Mouse (Mus musculus): ENCODE data around the gene Wasf2.

DNA sequence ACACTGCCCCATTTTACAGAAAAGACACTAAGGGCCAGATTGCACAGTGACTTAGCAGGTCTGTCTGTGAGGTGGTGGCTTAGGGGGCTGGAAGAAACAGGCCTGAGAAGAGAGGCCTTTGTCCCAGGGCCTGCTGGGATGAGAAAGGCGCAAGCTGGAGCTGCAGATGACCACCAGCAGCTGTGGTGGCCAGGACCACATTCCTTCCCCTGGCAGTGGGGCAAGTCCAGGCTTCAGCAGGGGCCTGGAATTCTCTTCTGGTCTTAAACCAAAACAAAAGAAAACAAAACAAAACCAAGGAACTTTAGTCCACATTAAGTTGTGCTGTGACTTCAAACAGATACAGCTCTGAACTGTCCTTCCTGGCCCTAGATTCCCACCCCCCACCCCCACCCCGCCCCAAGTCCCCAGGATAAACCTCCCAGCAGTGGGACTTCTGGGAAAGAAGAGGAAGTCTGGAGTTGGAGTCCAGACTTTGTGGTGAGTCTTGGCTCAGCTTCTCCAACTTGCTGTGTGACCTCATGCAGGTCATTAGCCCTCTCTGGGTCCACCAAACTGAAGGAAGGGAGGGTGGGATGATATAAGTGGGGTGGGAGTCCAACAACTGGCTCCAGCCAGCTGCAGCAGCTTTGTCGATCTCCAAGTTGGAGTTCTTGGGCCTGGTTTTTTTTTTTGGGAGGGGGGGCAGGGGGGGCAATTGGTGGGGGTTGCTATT, 13.4 kb upstream of the Wasf2 start:
- TF ChIP-seq CTCF (conservative IDR thresholded peaks at IDR 0.05; ENCODE audit: insufficient read depth, insufficient read length, low read depth, low read length) (no peak), POLR2A (IDR thresholded peaks at IDR 0.05; ENCODE audit: low read depth, low read length) (no peak)
